Mouse (Mus musculus): ENCODE measurements around the gene Prodh2. TPM values are rescaled to one million over a fixed set of nuclear protein-coding genes. Genes with fewer than 3 reads are reported as not detected.
"Not testable (repeated sequence)": the region's sequence is repeated elsewhere in the genome, so short reads cannot be mapped to it uniquely, and the experiment has no call there.

Gene Prodh2
- polyA plus RNA-seq, 1 experiment from 2014 or later = not detected

DNA sequence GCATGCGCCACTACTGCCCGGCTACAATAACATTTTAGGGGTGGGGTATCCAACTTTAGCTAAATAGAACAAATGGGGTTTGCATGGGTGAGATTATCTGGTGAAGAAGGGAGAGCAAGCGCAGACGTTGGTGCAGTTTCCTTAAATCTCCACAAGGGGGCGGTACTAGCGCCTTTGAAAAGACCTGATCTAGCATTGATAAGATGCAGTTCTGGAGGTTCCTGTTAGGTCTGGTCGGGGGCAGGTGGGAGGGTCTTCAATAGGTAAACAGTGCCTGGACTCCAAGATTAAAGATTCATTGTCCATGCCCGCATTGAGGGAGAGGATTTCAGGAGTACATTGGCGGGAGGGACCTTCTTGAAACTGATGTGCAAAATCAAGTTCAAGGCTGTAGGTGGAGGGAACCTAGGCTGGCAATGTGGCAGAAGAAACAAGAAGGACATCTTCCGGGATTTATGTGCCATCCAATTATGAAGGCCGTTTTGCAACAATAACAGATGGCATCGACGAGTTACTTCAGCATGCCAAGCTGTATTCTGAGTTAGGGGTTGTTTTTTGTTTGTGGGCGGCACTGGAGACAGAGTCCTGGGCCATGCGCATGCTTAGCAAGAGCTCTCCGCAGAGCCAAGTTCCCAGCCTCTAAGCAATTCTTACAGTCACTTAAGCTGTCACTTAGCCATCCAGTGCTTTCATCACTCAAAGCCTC lies 3.0 kb upstream of the Prodh2 start:
- H3K36me3 ChIP-seq = no peaks in the 10 kb centered on the region
- H3K27me3 ChIP-seq = peaks cover 30% of the 10 kb centered on the region
- WGBS = 33% methylated on average over 16 of the region's 16 CpGs
- H3K9ac ChIP-seq (replicated peaks) = no peak overlapping the region
- H3K4me3 ChIP-seq (replicated peaks) = no peak overlapping the region
- no peak overlapping the region for H3K4me2 ChIP-seq
- no peak for ATAC-seq (ENCODE audit: insufficient number of reproducible peaks, insufficient read depth, low FRiP score, low TSS enrichment, low read depth)
- H3K27ac ChIP-seq = no peak overlapping the region
- H3K4me1 ChIP-seq (replicated peaks) = no peaks in the 10 kb centered on the region
- H3K9me3 ChIP-seq = no peaks in the 10 kb centered on the region

DNA sequence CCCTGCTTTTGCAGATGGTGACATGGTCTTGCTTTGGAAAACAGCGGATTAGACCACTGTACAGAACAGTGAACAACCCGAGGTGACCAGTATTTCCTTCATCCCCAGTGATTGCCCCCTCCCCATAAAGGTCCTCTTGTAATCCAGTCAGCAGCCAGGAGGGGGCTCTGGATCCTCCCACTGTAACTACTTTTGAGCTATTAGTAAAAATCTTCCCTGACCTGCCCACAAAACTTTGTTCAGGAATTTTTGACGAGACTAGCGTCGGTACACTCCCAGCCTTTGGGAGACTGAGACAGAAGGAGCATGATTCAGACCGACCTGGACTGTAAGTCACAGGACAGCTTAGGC lies 2.5 kb upstream of the Prodh2 start:
- ATAC-seq (ENCODE audit: insufficient number of reproducible peaks, insufficient read depth, low FRiP score, low TSS enrichment, low read depth) = no peak
- Histone ChIP-seq H3K9me3 (no peaks in the 10 kb centered on the region), H3K9ac (replicated peaks) (no peak overlapping the region), H3K27me3 (peaks cover 30% of the 10 kb centered on the region), H3K36me3 (no peaks in the 10 kb centered on the region), H3K4me1 (replicated peaks) (no peaks in the 10 kb centered on the region), H3K4me2 (no peak overlapping the region), H3K4me3 (replicated peaks) (no peak overlapping the region), H3K27ac (no peak overlapping the region)
- 27% methylated on average over 6 of the region's 6 CpGs for WGBS

DNA sequence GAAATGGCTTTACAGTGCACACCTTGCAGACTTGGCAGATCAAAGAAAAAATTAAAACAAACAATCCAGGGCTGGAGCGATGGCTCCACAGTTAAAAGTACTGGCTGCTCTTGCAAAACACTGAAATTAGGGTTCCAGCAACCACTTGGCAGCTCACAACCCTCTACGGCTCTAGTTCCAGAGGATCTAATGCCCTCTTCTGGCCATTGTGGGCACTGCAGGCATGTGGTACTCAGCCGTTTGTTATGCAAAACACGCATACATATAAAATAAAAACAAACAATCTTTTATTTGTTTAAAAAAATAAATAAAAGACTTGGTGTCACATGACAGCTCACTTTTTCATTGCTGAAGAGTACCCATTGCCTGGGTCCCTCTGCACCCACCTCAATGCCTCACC lies 657 bp upstream of the Prodh2 start:
- H3K4me3 ChIP-seq (replicated peaks) = no peak overlapping the region
- WGBS = 26% methylated on average over 4 of the region's 4 CpGs
- peaks cover 30% of the 10 kb centered on the region for H3K27me3 ChIP-seq
- no peaks in the 10 kb centered on the region for H3K4me1 ChIP-seq (replicated peaks)
- no peak overlapping the region for H3K27ac ChIP-seq
- H3K4me2 ChIP-seq = no peak overlapping the region
- no peaks in the 10 kb centered on the region for H3K9me3 ChIP-seq
- H3K9ac ChIP-seq (replicated peaks) = no peak overlapping the region
- no peaks in the 10 kb centered on the region for H3K36me3 ChIP-seq
- ATAC-seq (ENCODE audit: insufficient number of reproducible peaks, insufficient read depth, low FRiP score, low TSS enrichment, low read depth) = no peak

DNA sequence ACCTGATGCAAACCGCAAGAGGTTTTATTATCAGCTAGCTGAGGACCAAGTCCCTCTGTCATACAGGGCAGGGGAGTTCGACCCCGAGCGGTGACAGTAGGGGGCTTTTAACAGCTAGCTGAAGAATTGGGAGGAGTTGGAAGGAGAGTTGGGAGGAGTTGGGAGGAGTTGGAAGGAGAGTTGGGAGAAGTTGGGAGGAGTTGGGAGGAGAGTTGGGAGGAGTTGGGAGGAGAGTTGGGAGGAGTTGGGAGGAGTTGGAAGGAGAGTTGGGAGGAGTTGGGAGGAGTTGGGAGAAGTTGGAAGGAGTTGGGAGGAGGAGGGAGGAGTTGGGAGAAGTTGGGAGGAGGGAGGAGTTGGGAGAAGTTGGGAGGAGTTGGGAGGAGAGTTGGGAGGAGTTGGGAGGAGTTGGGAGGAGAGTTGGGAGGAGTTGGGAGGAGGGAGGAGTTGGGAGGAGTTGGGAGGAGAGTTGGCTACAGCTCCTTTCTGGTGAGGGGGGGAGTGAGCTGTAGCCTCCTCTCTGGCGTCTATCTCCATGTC lies 2.2 kb downstream of the Prodh2 start:
- peaks cover 22% of the 10 kb centered on the region for H3K27me3 ChIP-seq
- ATAC-seq (ENCODE audit: insufficient number of reproducible peaks, insufficient read depth, low FRiP score, low TSS enrichment, low read depth); H3K4me3 ChIP-seq (replicated peaks); H3K27ac ChIP-seq; H3K9ac ChIP-seq (replicated peaks); H3K9me3 ChIP-seq; H3K4me1 ChIP-seq (replicated peaks); H3K36me3 ChIP-seq; H3K4me2 ChIP-seq: not testable (repeated sequence)
- WGBS = 52% methylated on average over 5 of the region's 5 CpGs

DNA sequence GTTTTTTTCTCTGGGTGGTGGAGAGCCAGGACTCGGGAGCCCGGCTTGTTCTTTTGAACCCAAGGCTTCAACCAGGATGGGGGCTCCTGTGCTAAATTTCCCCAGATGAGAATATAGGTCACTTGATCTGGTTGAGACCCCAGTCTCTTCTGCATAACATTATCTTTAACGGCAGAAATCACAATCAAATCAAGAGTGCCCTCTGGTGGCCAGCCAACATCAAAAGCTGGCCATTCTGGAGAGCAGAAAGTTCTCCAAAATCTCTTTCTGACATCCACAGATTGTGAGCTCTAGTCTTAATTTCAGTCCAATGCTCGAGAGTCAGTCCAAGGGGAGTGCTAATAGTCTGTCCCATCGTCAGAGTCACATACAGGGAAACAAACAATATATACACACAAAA lies 7.7 kb downstream of the Prodh2 start:
- not testable (repeated sequence) for H3K27me3 ChIP-seq; H3K4me2 ChIP-seq; ATAC-seq (ENCODE audit: insufficient number of reproducible peaks, insufficient read depth, low FRiP score, low TSS enrichment, low read depth); H3K9ac ChIP-seq (replicated peaks); H3K27ac ChIP-seq; H3K4me1 ChIP-seq (replicated peaks); H3K9me3 ChIP-seq; H3K4me3 ChIP-seq (replicated peaks); H3K36me3 ChIP-seq
- 74% methylated on average over 5 of the region's 5 CpGs for whole genome bisulfite sequencing

DNA sequence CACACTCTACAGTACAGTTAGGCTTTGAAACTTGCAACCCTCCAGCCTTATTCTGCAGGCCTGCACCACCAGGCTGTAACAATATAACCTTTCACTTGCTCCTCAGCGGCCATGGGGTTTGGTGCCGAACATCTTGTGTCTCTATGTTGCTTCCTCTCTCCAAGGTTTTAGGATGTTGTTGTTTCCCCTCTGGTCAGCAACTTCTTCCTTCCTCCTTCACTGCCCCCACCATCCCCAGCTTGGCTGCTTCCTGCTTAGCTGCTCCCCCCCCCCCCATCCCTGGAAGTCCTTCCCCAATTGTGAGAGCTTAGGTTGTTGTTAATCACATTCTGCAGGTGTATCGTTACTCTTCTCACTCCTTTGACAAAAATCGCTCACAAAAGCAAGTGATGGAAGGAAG lies 14.6 kb downstream of the Prodh2 start:
- H3K27ac ChIP-seq = no peak overlapping the region
- no peak for ATAC-seq (ENCODE audit: insufficient number of reproducible peaks, insufficient read depth, low FRiP score, low TSS enrichment, low read depth)
- H3K4me3 ChIP-seq (replicated peaks) = no peak overlapping the region
- 70% methylated on average over 4 of the region's 4 CpGs for WGBS
- no peaks in the 10 kb centered on the region for H3K36me3 ChIP-seq
- H3K27me3 ChIP-seq = no peaks in the 10 kb centered on the region
- H3K4me1 ChIP-seq (replicated peaks) = no peaks in the 10 kb centered on the region
- H3K9me3 ChIP-seq = no peaks in the 10 kb centered on the region
- H3K4me2 ChIP-seq = no peak overlapping the region
- no peak overlapping the region for H3K9ac ChIP-seq (replicated peaks)

DNA sequence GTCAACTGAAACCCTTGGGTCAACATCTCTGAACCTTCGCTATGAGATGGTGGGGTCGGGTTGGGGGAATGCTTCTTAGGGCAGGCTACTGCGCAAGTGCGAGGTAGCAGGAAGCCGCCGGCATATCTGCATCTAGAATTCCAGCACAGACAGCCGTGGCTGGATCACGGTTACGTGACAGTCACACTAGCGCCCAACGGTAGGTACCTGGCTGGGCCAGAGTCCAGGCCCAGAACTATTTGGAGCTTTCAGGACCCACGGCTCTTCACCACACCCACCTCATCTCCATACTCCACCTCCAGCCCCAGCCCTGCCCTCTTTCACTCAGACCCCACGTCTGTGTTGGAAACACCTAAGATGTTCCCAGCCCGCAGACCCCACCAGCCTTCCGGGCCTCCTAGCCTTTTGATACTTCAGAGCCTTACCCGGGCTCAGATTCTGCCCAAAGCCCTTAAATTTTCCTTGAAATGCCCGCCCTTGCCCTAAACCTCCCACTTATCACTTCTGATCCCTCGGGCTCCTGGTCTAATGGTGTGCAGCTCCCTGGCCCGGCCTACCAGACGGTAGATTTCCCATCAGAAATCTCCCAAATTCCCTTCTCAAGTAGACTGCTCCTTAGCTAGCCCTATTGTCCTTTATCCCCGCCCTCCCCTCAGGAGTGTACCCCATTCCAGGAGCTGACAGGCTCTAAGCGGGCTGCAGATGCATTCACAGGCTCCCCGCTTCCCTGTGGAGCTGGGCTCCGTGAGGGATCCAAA lies 21.8 kb downstream of the Prodh2 start:
- H3K4me1 ChIP-seq (replicated peaks) = no peaks in the 10 kb centered on the region
- no peak overlapping the region for H3K4me2 ChIP-seq
- no peaks in the 10 kb centered on the region for H3K9me3 ChIP-seq
- no peaks in the 10 kb centered on the region for H3K27me3 ChIP-seq
- no peaks in the 10 kb centered on the region for H3K36me3 ChIP-seq
- H3K4me3 ChIP-seq (replicated peaks) = no peak overlapping the region
- no peak overlapping the region for H3K27ac ChIP-seq
- WGBS = 54% methylated on average over 24 of the region's 24 CpGs
- H3K9ac ChIP-seq (replicated peaks) = no peak overlapping the region
- no peak for ATAC-seq (ENCODE audit: insufficient number of reproducible peaks, insufficient read depth, low FRiP score, low TSS enrichment, low read depth)

DNA sequence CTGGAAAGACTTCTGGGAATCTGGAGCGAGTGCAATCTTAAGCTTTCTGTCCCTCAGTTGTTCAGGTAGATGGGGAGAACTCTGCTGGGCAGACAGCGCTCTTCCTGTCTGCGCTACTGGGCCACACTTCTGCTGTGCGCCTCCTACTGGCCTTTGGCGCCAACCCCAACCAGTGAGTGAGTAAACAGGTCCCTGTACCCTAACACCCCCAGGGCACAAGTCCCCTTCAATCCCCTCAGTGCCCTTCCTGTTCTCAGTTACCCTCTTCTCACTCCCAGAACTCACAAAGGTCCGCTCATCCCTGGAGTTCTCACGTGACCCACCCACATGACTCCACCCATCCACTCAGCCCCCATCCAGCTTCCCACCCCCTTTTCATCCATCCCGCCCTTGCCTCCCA lies 24.9 kb downstream of the Prodh2 start:
- 40% methylated on average over 8 of the region's 8 CpGs for WGBS
- Histone ChIP-seq H3K9me3 (no peaks in the 10 kb centered on the region), H3K36me3 (peaks cover 9% of the 10 kb centered on the region)

DNA sequence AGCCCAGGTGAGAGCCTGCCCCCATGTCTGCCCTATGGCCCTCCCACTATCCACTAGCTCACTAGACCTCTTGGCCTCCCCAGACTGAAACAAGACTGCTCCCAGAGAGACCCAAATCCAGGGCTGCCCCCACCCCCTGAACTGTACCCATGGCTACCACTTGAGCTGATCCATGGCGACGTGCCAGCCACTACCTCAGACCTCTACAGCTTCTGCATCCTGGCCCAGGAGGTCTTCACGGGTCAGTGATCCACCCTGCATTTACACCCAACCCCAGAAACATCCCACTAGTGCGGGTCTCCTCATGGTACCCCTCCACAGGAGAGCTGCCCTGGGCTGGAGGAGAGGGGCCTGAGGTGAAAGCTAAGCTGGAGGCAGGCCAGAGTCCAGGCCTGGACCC lies 27.0 kb downstream of the Prodh2 start:
- ATAC-seq (ENCODE audit: insufficient number of reproducible peaks, insufficient read depth, low FRiP score, low TSS enrichment, low read depth) = 0 out of 2 replicates have a peak, but pooled peaks have one; percentile 32
- H3K4me1 ChIP-seq (replicated peaks) = no peaks in the 10 kb centered on the region
- H3K4me2 ChIP-seq = no peak overlapping the region
- H3K9me3 ChIP-seq = no peaks in the 10 kb centered on the region
- no peak overlapping the region for H3K9ac ChIP-seq (replicated peaks)
- no peaks in the 10 kb centered on the region for H3K27me3 ChIP-seq
- 89% methylated on average over 4 of the region's 4 CpGs for WGBS
- peaks cover 29% of the 10 kb centered on the region for H3K36me3 ChIP-seq
- H3K27ac ChIP-seq = no peak overlapping the region
- H3K4me3 ChIP-seq (replicated peaks) = no peak overlapping the region

More for the DNA sequence above, 24.9 kb downstream of the Prodh2 start:
- no peak overlapping the region for H3K4me2 ChIP-seq
- no peak for ATAC-seq (ENCODE audit: insufficient number of reproducible peaks, insufficient read depth, low FRiP score, low TSS enrichment, low read depth)
- H3K4me1 ChIP-seq (replicated peaks) = no peaks in the 10 kb centered on the region
- no peaks in the 10 kb centered on the region for H3K27me3 ChIP-seq
- H3K4me3 ChIP-seq (replicated peaks) = no peak overlapping the region
- no peak overlapping the region for H3K9ac ChIP-seq (replicated peaks)
- no peak overlapping the region for H3K27ac ChIP-seq

DNA sequence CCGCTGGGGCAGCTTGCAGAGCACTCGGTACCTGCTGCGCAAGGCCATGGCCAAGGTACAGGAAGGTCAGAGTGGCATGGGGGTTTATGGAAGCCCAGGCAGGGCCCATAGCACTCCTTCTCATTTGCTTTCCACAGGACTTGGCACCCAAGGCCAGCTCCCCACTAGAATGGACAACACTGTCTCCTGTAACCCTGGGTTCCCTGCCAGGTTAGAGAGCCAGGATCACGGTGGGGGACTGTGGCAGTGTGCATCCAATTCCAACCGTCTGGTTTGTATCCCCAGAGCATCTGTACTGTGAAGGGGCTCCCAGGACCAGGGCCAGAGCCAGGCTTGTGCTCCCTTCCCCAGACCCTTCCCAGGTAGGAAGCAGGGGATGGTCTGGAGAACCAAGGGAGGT lies 27.4 kb downstream of the Prodh2 start:
- peaks cover 34% of the 10 kb centered on the region for H3K36me3 ChIP-seq
- H3K27ac ChIP-seq = no peak overlapping the region
- H3K4me2 ChIP-seq = no peak overlapping the region
- H3K4me3 ChIP-seq (replicated peaks) = no peak overlapping the region
- no peak overlapping the region for H3K9ac ChIP-seq (replicated peaks)
- no peaks in the 10 kb centered on the region for H3K9me3 ChIP-seq
- no peaks in the 10 kb centered on the region for H3K27me3 ChIP-seq
- H3K4me1 ChIP-seq (replicated peaks) = 0 out of 2 replicates have a peak, but pooled peaks cover 2% of the 10 kb centered on the region
- no peak for ATAC-seq (ENCODE audit: insufficient number of reproducible peaks, insufficient read depth, low FRiP score, low TSS enrichment, low read depth)
- 79% methylated on average over 5 of the region's 5 CpGs for WGBS

DNA sequence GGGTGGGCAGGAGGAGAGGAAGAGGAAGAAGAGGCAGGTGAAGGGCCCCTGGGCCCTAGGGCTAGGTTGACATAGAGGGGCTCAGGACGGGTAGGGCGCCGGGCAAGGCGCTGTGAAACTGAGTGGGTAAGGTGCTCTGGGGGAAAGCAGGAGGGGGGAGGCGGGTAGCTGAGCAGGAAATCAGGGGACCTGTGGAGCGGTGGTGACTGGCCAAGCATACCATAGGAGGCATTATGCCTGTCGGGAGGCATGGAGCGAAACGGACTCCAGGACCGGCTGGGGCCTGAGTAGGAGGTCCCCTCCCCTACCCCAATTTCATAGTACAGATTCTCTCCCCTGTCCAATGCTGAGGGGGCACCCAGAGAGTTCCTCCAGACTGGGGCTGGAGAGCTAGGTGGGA lies 29.4 kb downstream of the Prodh2 start:
- ATAC-seq (ENCODE audit: insufficient number of reproducible peaks, insufficient read depth, low FRiP score, low TSS enrichment, low read depth) = no peak
- Histone ChIP-seq H3K4me1 (replicated peaks) (peaks cover 14% of the 10 kb centered on the region), H3K9ac (replicated peaks) (no peak overlapping the region), H3K36me3 (peaks cover 54% of the 10 kb centered on the region), H3K27ac (no peak overlapping the region), H3K9me3 (no peaks in the 10 kb centered on the region), H3K27me3 (no peaks in the 10 kb centered on the region), H3K4me2 (no peak overlapping the region), H3K4me3 (replicated peaks) (no peak overlapping the region)
- WGBS = 78% methylated on average over 9 of the region's 10 CpGs
